Mouse (Mus musculus): ENCODE measurements at regions not wholly inside any gene's neighbourhood (a gene's known extent, or its start where the extent isn't known, plus 50 kb on each side); places are given as distances from the start of the nearest gene placed in this dataset.
"Not testable (repeated sequence)": the region's sequence is repeated elsewhere in the genome, so short reads cannot be mapped to it uniquely, and the experiment has no call there.

GRCm38 (mm10) chr14:87215099-87215498, 74.1 kb upstream of the Diaph3 start:
- DNase-seq: peak; percentile 12 to 49

- no peak for DNase-seq
These were observed 76.0 kb upstream of the Diaph3 start for GRCm38 (mm10) chr14:87217042-87217441.

- no peak for DNase-seq
These were observed 78.9 kb upstream of the Diaph3 start for GRCm38 (mm10) chr14:87219975-87220374.

- DNase-seq: no peak
These were observed 83.8 kb upstream of the Diaph3 start for GRCm38 (mm10) chr14:87224870-87225269.

- DNase-seq: no peak
These were observed 108.2 kb upstream of the Diaph3 start for GRCm38 (mm10) chr14:87249258-87249657.

- DNase-seq: no peak
These were observed 114.6 kb upstream of the Diaph3 start for GRCm38 (mm10) chr14:87255484-87256208.

GRCm38 (mm10) chr14:87261726-87262125, 120.7 kb upstream of the Diaph3 start:
- DNase-seq: no peak

GRCm38 (mm10) chr14:87264826-87265225, 123.8 kb upstream of the Diaph3 start:
- no peak for DNase-seq

- no peak for DNase-seq
These were observed 125.3 kb upstream of the Diaph3 start for GRCm38 (mm10) chr14:87266309-87266708.

- DNase-seq: not testable (repeated sequence)
These were observed 127.2 kb upstream of the Tdrd3 start for GRCm38 (mm10) chr14:87289266-87289665.

GRCm38 (mm10) chr14:87289708-87290243, 126.7 kb upstream of the Tdrd3 start:
- peak in 1 of 2 experiments; percentile 4 for DNase-seq

- DNase-seq: no peak
These were observed 121.2 kb upstream of the Tdrd3 start for GRCm38 (mm10) chr14:87295206-87295605.

GRCm38 (mm10) chr14:87297160-87297559, 119.3 kb upstream of the Tdrd3 start:
- no peak for DNase-seq

GRCm38 (mm10) chr14:87300838-87301237, 115.6 kb upstream of the Tdrd3 start:
- DNase-seq: no peak

- no peak for DNase-seq
These were observed 114.9 kb upstream of the Tdrd3 start for GRCm38 (mm10) chr14:87301564-87301963.

- DNase-seq: no peak
These were observed 111.0 kb upstream of the Tdrd3 start for GRCm38 (mm10) chr14:87305481-87305880.

GRCm38 (mm10) chr14:87306011-87306410, 110.4 kb upstream of the Tdrd3 start:
- no peak for DNase-seq

- no peak for DNase-seq
These were observed 108.4 kb upstream of the Tdrd3 start for GRCm38 (mm10) chr14:87308016-87308415.

GRCm38 (mm10) chr14:87312318-87312717, 104.1 kb upstream of the Tdrd3 start:
- DNase-seq: no peak

GRCm38 (mm10) chr14:87314999-87315732, 101.3 kb upstream of the Tdrd3 start:
- peak; percentile 20 to 72 for DNase-seq

GRCm38 (mm10) chr14:87327841-87328240, 88.6 kb upstream of the Tdrd3 start:
- DNase-seq: no peak

- no peak for DNase-seq
These were observed 78.4 kb upstream of the Tdrd3 start for GRCm38 (mm10) chr14:87337950-87338526.

- no peak for DNase-seq
These were observed 71.9 kb upstream of the Tdrd3 start for GRCm38 (mm10) chr14:87344540-87344939.
